Mouse (Mus musculus) kidney, postnatal 0 days (tissue): ENCODE results near the gene Gpr142. TPM values are rescaled to one million over a fixed set of nuclear protein-coding genes. Genes with fewer than 3 reads are reported as not detected.

Experiments
- ATAC-seq: fragments of 200-750 bp; cut with Nextera tagmentation; replicated peaks from 2 replicates; pipeline ENCODE4 v1.8.0; 2017; ENCODE audit warnings: low read depth, moderate number of reproducible peaks, moderate TSS enrichment, moderate library complexity; ENCODE audit not compliant: low FRiP score
- DNase-seq: peaks from one replicate; pipeline ENCODE4 v3.0.0-alpha.2; 2016; ENCODE audit warnings: low spot score
- H3K27ac ChIP-seq: fragments of 300-500 bp; sonication (generic); 2 replicates; pipeline ENCODE4 v1.5.1; 2014; ENCODE audit warnings: mild to moderate bottlenecking
- H3K27me3 ChIP-seq: fragments of 300-500 bp; sonication (generic); 2 replicates; pipeline ENCODE4 v1.6.1; 2014; ENCODE audit warnings: low read length, mixed read lengths; ENCODE audit not compliant: insufficient read depth
- H3K36me3 ChIP-seq: fragments of 300-500 bp; sonication (generic); 2 replicates; pipeline ENCODE4 v1.6.1; 2014; ENCODE audit warnings: low read length, mixed read lengths; ENCODE audit not compliant: insufficient read depth
- H3K4me1 ChIP-seq: fragments of 300-500 bp; sonication (generic); replicated peaks from 2 replicates; pipeline ENCODE4 v1.6.1; 2014; ENCODE audit warnings: antibody characterized with exemption, low read length, mixed read lengths; ENCODE audit not compliant: insufficient read depth
- H3K4me2 ChIP-seq: fragments of 300-500 bp; sonication (generic); 2 replicates; pipeline ENCODE4 v1.6.1; 2014; ENCODE audit warnings: mild to moderate bottlenecking, low read length, moderate library complexity, mixed read lengths
- H3K4me3 ChIP-seq: fragments of 300-500 bp; sonication (generic); replicated peaks from 2 replicates; pipeline ENCODE4 v1.5.1; 2014; ENCODE audit warnings: low read depth, low read length
- H3K9ac ChIP-seq: fragments of 300-500 bp; sonication (generic); 2 replicates; pipeline ENCODE4 v1.6.1; 2014; ENCODE audit warnings: low read depth, low read length
- H3K9me3 ChIP-seq: fragments of 300-500 bp; sonication (generic); replicated peaks from 2 replicates; pipeline ENCODE4 v1.6.1; 2016; ENCODE audit warnings: low read length, inconsistent platforms, mixed read lengths
- CTCF ChIP-seq: IDR thresholded peaks from 2 replicates; pipeline ENCODE4 v1.5.1; 2016; ENCODE audit warnings: antibody characterized with exemption, low read depth, mild to moderate bottlenecking, moderate library complexity
- WGBS: fragments of 180-500 bp; shearing (Covaris S2); extraction: QIAGEN DNeasy Blood & Tissue Kit; methylation state at CpG from one replicate; pipeline ENCODE4 v1.1.7; 2014; 5-methylcytosine and 5-hydroxymethylcytosine counted together
- polyA plus RNA-seq: library from polyadenylated mRNA; unstranded; fragments of >200 nt; fragmentation: Nextera tagmentation; extraction: Ambion mirVana; gene quantifications from 2 replicates; pipeline ENCODE4 v1.2.1, GENCODE M21; 2015

Gene Gpr142
- polyA plus RNA-seq, 1 experiment from 2014 or later = not detected

- no peak for TF ChIP-seq CTCF
- H3K4me3 ChIP-seq = peak overlapping the region; percentile 95
- no peaks in the 10 kb centered on the region for H3K36me3 ChIP-seq
- H3K4me2 ChIP-seq = peak overlapping the region; percentile 64
- H3K27ac ChIP-seq = peak overlapping the region; percentile 99
- WGBS = under 1% methylated on average over 65 of the region's 65 CpGs
- H3K4me1 ChIP-seq = peaks cover 16% of the 10 kb centered on the region
- DNase-seq = peak; percentile 83
- H3K27me3 ChIP-seq = no peaks in the 10 kb centered on the region
- peak overlapping the region; percentile 93 for H3K9ac ChIP-seq
- H3K9me3 ChIP-seq = no peaks in the 10 kb centered on the region
- peak; percentile 30 for ATAC-seq
Observed at GRCm38 (mm10) chr11:114851608-114852310, 53.0 kb downstream of the Gpr142 start.

- no peak for TF ChIP-seq CTCF
- Histone ChIP-seq H3K9ac (peak overlapping the region; percentile 93), H3K27ac (peak overlapping the region; percentile 99), H3K4me1 (peaks cover 16% of the 10 kb centered on the region), H3K4me3 (peak overlapping the region; percentile 95), H3K27me3 (no peaks in the 10 kb centered on the region), H3K36me3 (no peaks in the 10 kb centered on the region), H3K4me2 (peak overlapping the region; percentile 64), H3K9me3 (no peaks in the 10 kb centered on the region)
- DNase-seq (peak; percentile 83), ATAC-seq (no peak)
- 1% methylated on average over 40 of the region's 40 CpGs for WGBS
Observed at GRCm38 (mm10) chr11:114852311-114853173, 53.8 kb downstream of the Gpr142 start.

- WGBS = 13% methylated on average over 7 of the region's 7 CpGs
- Histone ChIP-seq H3K27ac (peak overlapping the region; percentile 99), H3K36me3 (no peaks in the 10 kb centered on the region), H3K9ac (peak overlapping the region; percentile 93), H3K4me3 (peak overlapping the region; percentile 95), H3K27me3 (no peaks in the 10 kb centered on the region), H3K4me1 (peaks cover 16% of the 10 kb centered on the region), H3K9me3 (no peaks in the 10 kb centered on the region), H3K4me2 (peak overlapping the region; percentile 64)
- no peak for TF ChIP-seq CTCF
- DNase-seq = no peak
- no peak for ATAC-seq
Observed at GRCm38 (mm10) chr11:114853174-114853838, 54.6 kb downstream of the Gpr142 start.

- Histone ChIP-seq H3K9ac (0 out of 2 replicates have a peak overlapping the region, but pooled peaks have one; percentile 37), H3K27me3 (no peaks in the 10 kb centered on the region), H3K4me3 (peak overlapping the region; percentile 95; the same call in 1 of the 2 replicates), H3K27ac (peak overlapping the region; percentile 99), H3K9me3 (no peaks in the 10 kb centered on the region), H3K36me3 (no peaks in the 10 kb centered on the region), H3K4me1 (peaks cover 10% of the 10 kb centered on the region; the same call in 1 of the 2 replicates), H3K4me2 (peak overlapping the region; percentile 64)
- WGBS = 47% methylated on average over 6 of the region's 6 CpGs
- no peak for ATAC-seq
- no peak for TF ChIP-seq CTCF
- no peak for DNase-seq
Observed at GRCm38 (mm10) chr11:114854581-114854980, 55.9 kb downstream of the Gpr142 start.

GRCm38 (mm10) chr11:114856125-114856524 lies 57.4 kb downstream of the Gpr142 start:
- Histone ChIP-seq H3K27me3 (no peaks in the 10 kb centered on the region), H3K4me2 (no peak overlapping the region), H3K36me3 (no peaks in the 10 kb centered on the region), H3K4me1 (peaks cover 8% of the 10 kb centered on the region; the same call in 1 of the 2 replicates), H3K9me3 (no peaks in the 10 kb centered on the region), H3K9ac (no peak overlapping the region), H3K4me3 (no peak overlapping the region), H3K27ac (peak overlapping the region; percentile 42; the same call in 1 of the 2 replicates)
- TF ChIP-seq CTCF = peak; percentile 10; the same call in 1 of the 2 replicates
- DNase-seq = no peak
- WGBS = 76% methylated on average over 5 of the region's 5 CpGs
- no peak for ATAC-seq

Other genes with a start within 250 kb of the Gpr142 start
- 1,186 and 1,429 TPM in 2 replicates for gene Rpl38, start 130.4 kb upstream of the Gpr142 start, polyA plus RNA-seq
- gene Ttyh2, start 123.5 kb upstream of the Gpr142 start, polyA plus RNA-seq = 22.6 and 25.3 TPM in 2 replicates
- 0.32 and 0.43 TPM in 2 replicates for gene Dnaic2, start 71.5 kb upstream of the Gpr142 start, polyA plus RNA-seq
- 0.06 and 0.11 TPM in 2 replicates for gene Kif19a, start 33.5 kb upstream of the Gpr142 start, polyA plus RNA-seq
- gene Btbd17, start 3.0 kb upstream of the Gpr142 start, polyA plus RNA-seq = 0.78 and 0.96 TPM in 2 replicates
- 118 and 131 TPM in 2 replicates for gene Gprc5c, start 52.2 kb downstream of the Gpr142 start, polyA plus RNA-seq
- 1.5 and 1.7 TPM in 2 replicates for gene Cd300a, start 91.1 kb downstream of the Gpr142 start, polyA plus RNA-seq
- 0.36 and 0.43 TPM in 2 replicates for gene Cd300lb, start 135.5 kb downstream of the Gpr142 start, polyA plus RNA-seq
- not detected in 2 replicates for gene Cd300c, start 170.2 kb downstream of the Gpr142 start, polyA plus RNA-seq
- 0.22 and 0.23 TPM in 2 replicates for gene Cd300ld, start 191.0 kb downstream of the Gpr142 start, polyA plus RNA-seq
- 3.6 and 3.7 TPM in 2 replicates for gene Cd300c2, start 203.0 kb downstream of the Gpr142 start, polyA plus RNA-seq
- 0.52 TPM in 1 of 2 replicates, not detected in the other for gene Cd300ld2, start 217.3 kb downstream of the Gpr142 start, polyA plus RNA-seq
- not detected in 2 replicates for gene Cd300ld4, start 228.1 kb downstream of the Gpr142 start, polyA plus RNA-seq
- not detected in 2 replicates for gene Cd300ld5, start 238.8 kb downstream of the Gpr142 start, polyA plus RNA-seq
- not detected in 2 replicates for gene Cd300ld3, start 249.5 kb downstream of the Gpr142 start, polyA plus RNA-seq